Mouse (Mus musculus) ES-Bruce4 (cell line): ENCODE results near the gene Itga9. TPM values are rescaled to one million over a fixed set of nuclear protein-coding genes. Genes with fewer than 3 reads are reported as not detected.

ENCODE experiments used
- H3K27ac ChIP-seq: 2 replicates; pipeline ENCODE4 v1.5.1; 2012; ENCODE audit warnings: low read length, inconsistent platforms; ENCODE audit not compliant: insufficient read depth
- H3K27me3 ChIP-seq: 2 replicates; pipeline ENCODE4 v1.6.1; 2012; ENCODE audit warnings: mild to moderate bottlenecking, low read length, inconsistent platforms; ENCODE audit not compliant: control insufficient read depth, poor library complexity, insufficient read depth, severe bottlenecking
- H3K36me3 ChIP-seq: 2 replicates; pipeline ENCODE4 v1.6.1; 2012; ENCODE audit warnings: inconsistent platforms, mild to moderate bottlenecking, low read length, moderate library complexity; ENCODE audit not compliant: control insufficient read depth, poor library complexity, insufficient read depth, severe bottlenecking
- H3K4me1 ChIP-seq: one replicate; pipeline ENCODE4 v1.8.1; 2011; ENCODE audit warnings: low read length; ENCODE audit not compliant: control insufficient read depth, insufficient read depth
- H3K4me3 ChIP-seq: 2 replicates; pipeline ENCODE4 v1.5.1; 2011; ENCODE audit warnings: low read depth, mild to moderate bottlenecking, low read length
- H3K9ac ChIP-seq: 2 replicates; pipeline ENCODE4 v1.6.1; 2012; ENCODE audit warnings: low read depth, mild to moderate bottlenecking, inconsistent platforms; ENCODE audit not compliant: poor library complexity, severe bottlenecking
- H3K9me3 ChIP-seq: replicated peaks from 2 replicates; pipeline ENCODE4 v1.6.1; 2012; ENCODE audit warnings: mild to moderate bottlenecking, low read length, inconsistent platforms; ENCODE audit not compliant: control insufficient read depth, poor library complexity, insufficient read depth, severe bottlenecking
- CTCF ChIP-seq: IDR thresholded peaks from one replicate; pipeline ENCODE4 v1.8.1; 2011; ENCODE audit warnings: low read depth, low read length
- EP300 ChIP-seq: IDR thresholded peaks from 2 replicates; pipeline ENCODE4 v1.6.1; 2011; ENCODE audit warnings: low read depth, low read length; ENCODE audit not compliant: insufficient read depth
- POLR2A ChIP-seq: IDR thresholded peaks from one replicate; pipeline ENCODE4 v1.8.1; 2011; ENCODE audit warnings: low read length; ENCODE audit not compliant: insufficient read depth
- polyA plus RNA-seq: library from polyadenylated mRNA; stranded (reverse); fragments of >200 nt; gene quantifications from 2 replicates; pipeline ENCODE4 v1.2.4, GENCODE M21; 2011; ENCODE audit warnings: low read depth; ENCODE audit not compliant: missing spikeins, insufficient read depth, insufficient read length

Itga9 gene
- polyA plus RNA-seq, 1 experiment, result 5.2 TPM

DNA sequence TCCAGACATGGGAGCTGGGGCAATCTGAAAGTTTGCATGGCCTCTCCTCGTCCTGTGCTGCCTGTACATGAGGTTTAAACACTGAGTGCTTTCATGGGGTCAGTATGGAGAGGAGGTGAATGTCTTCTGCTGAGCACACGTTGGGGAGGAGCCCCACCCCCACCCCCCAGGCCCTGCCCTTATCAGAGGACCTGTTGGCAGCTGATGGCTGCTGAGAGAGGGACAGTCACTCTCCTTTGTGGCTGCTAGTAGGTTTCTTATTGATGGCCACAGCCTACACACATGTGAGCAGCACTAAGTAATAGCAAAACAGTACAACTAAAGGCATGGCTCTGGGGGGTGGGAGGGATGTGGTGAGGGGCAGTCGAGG lies 215.7 kb downstream of the Itga9 start:
- no peak overlapping the region for H3K27ac ChIP-seq
- H3K4me3 ChIP-seq, result no peak overlapping the region
- H3K36me3 ChIP-seq, result no peaks in the 10 kb centered on the region
- no peaks in the 10 kb centered on the region for H3K27me3 ChIP-seq
- H3K9ac ChIP-seq, result no peak overlapping the region
- peaks cover 7% of the 10 kb centered on the region for H3K9me3 ChIP-seq
- TF ChIP-seq CTCF, result no peak
- no peak for TF ChIP-seq POLR2A
- no peak for TF ChIP-seq EP300
- H3K4me1 ChIP-seq, result peaks cover 1% of the 10 kb centered on the region

GRCm38 (mm10) chr9:118822581-118822980 lies 216.1 kb downstream of the Itga9 start:
- Histone ChIP-seq H3K27me3 (no peaks in the 10 kb centered on the region), H3K4me3 (no peak overlapping the region), H3K4me1 (no peaks in the 10 kb centered on the region), H3K36me3 (no peaks in the 10 kb centered on the region), H3K27ac (no peak overlapping the region), H3K9ac (no peak overlapping the region), H3K9me3 (peaks cover 7% of the 10 kb centered on the region)
- TF ChIP-seq POLR2A, result no peak
- no peak for TF ChIP-seq EP300
- TF ChIP-seq CTCF, result no peak

DNA sequence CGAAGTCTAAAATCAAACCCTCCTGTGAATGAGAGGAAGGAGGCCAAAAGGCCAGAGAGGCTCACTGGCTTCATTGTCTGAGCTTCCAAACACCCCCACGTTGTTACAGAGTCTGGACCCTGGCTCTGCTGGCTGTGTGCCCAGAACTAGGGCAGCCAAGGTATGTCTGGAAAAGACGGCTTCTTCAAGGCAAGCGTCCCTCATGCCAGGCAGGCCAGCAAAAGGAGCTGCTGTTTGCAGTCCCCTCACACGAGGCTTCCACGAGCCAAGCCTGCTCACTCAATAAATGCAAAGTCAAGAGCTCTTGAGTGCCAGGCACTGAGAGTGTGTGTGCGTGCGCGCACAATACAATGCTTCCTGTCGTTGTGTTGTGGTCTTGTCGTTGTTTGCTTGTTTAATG lies 224.6 kb downstream of the Itga9 start:
- Histone ChIP-seq H3K4me3 (no peak overlapping the region), H3K27ac (no peak overlapping the region)
- TF ChIP-seq POLR2A (no peak), CTCF (no peak), EP300 (no peak)

GRCm38 (mm10) chr9:118832533-118832932 lies 226.0 kb downstream of the Itga9 start:
- Histone ChIP-seq H3K36me3 (no peaks in the 10 kb centered on the region), H3K27me3 (no peaks in the 10 kb centered on the region), H3K4me3 (no peak overlapping the region), H3K27ac (no peak overlapping the region), H3K9me3 (no peaks in the 10 kb centered on the region), H3K4me1 (no peaks in the 10 kb centered on the region), H3K9ac (no peak overlapping the region)
- TF ChIP-seq POLR2A, result no peak
- TF ChIP-seq CTCF, result no peak
- TF ChIP-seq EP300, result no peak

More for the DNA sequence above, 224.6 kb downstream of the Itga9 start:
- H3K9me3 ChIP-seq, result no peaks in the 10 kb centered on the region
- no peaks in the 10 kb centered on the region for H3K27me3 ChIP-seq
- no peaks in the 10 kb centered on the region for H3K4me1 ChIP-seq
- no peaks in the 10 kb centered on the region for H3K36me3 ChIP-seq
- H3K9ac ChIP-seq, result no peak overlapping the region

DNA sequence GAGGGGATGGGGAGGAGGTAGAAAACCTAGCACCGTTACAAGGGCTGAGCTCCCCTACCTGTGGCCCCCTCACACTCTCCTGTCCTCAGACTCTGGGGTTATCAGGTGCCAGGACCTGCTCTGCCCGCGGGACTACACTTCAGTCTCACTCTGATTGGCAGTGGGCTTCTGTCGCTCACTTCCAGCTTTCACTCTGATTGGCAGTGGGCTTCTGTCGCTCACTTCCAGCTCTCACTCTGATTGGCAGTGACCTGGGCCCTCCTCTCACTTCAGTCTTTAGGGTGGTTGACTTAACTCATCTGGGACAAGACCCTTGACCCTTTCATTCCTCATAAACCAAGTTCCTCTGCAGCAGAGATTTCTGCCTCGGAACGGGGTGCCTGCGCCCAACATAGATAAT lies 226.9 kb downstream of the Itga9 start:
- Histone ChIP-seq H3K27ac (no peak overlapping the region), H3K4me1 (no peaks in the 10 kb centered on the region), H3K36me3 (no peaks in the 10 kb centered on the region), H3K9me3 (no peaks in the 10 kb centered on the region), H3K9ac (no peak overlapping the region), H3K27me3 (no peaks in the 10 kb centered on the region), H3K4me3 (no peak overlapping the region)
- TF ChIP-seq POLR2A (no peak), CTCF (no peak), EP300 (no peak)

DNA sequence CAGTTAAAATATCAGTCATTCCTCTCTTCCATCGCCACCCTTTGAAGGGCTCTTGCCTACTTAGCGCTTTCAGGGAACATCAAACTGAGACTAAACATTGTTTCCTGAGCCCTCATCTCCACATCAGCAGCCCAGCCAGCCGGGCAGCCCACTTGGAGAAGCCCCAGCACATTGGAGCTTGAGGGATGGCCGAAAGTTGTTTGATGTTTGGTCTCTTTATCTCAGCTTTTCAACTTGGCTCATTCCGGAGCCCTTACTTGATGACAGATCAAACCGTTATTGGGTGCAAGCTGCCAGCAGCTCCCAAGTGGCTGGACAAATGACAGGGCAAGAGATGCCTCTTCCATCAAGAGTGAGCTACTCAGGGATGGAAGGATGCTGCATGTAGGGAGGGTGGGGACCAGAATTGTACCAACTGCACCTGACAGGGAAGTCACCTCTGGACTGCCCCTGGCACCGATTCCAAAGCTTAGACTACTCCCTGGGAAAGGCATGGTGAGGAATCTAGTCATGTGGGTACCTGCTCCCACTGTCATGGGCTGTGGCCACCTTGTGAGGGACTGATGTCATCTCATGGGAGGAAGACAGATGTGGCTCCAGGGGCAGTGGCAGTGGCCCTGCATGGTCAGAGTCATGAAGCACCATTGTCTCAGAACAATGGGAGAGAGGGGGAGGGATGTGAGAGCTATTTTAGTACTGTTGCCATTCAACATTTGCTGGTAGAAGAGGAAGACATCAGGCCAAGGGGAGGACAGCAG lies 232.6 kb downstream of the Itga9 start:
- no peak overlapping the region for H3K4me3 ChIP-seq
- no peaks in the 10 kb centered on the region for H3K27me3 ChIP-seq
- H3K4me1 ChIP-seq, result no peaks in the 10 kb centered on the region
- TF ChIP-seq EP300, result no peak
- TF ChIP-seq POLR2A, result no peak
- no peak for TF ChIP-seq CTCF
- H3K9ac ChIP-seq, result no peak overlapping the region
- no peaks in the 10 kb centered on the region for H3K36me3 ChIP-seq
- H3K9me3 ChIP-seq, result no peaks in the 10 kb centered on the region
- no peak overlapping the region for H3K27ac ChIP-seq
